Mouse (Mus musculus) right cerebral cortex, postnatal 14 days (tissue): ENCODE data around the gene Kptn.

Experiments used
- DNase-seq: peaks from one replicate; pipeline ENCODE4 v3.0.0; 2022

Kptn gene

GRCm38 (mm10) chr7:16172141-16172581, 52.5 kb downstream of the Kptn start:
- no peak for DNase-seq

- DNase-seq = no peak
Observed at GRCm38 (mm10) chr7:16172586-16173140, 53.0 kb downstream of the Kptn start.

GRCm38 (mm10) chr7:16173146-16173545, 53.5 kb downstream of the Kptn start:
- no peak for DNase-seq

- peak; percentile 65 for DNase-seq
Observed at GRCm38 (mm10) chr7:16174597-16175541, 55.2 kb downstream of the Kptn start, which contains the start of gene Meis3. TSS of gene Meis3 (plus strand) at chr7:16175090.

- no peak for DNase-seq
Observed at GRCm38 (mm10) chr7:16175542-16175931, 55.8 kb downstream of the Kptn start.
